Mouse (Mus musculus): ENCODE measurements around the gene Stat6. TPM values are rescaled to one million over a fixed set of nuclear protein-coding genes. Genes with fewer than 3 reads are reported as not detected.

The Stat6 gene
- 46.4 TPM for polyA plus RNA-seq (2014; fragmentation: Illumina TruSeq; extraction: RNeasy Lipid Tissue Mini Kit (QIAGEN cat#74804); ENCODE audit: low replicate concordance)

DNA sequence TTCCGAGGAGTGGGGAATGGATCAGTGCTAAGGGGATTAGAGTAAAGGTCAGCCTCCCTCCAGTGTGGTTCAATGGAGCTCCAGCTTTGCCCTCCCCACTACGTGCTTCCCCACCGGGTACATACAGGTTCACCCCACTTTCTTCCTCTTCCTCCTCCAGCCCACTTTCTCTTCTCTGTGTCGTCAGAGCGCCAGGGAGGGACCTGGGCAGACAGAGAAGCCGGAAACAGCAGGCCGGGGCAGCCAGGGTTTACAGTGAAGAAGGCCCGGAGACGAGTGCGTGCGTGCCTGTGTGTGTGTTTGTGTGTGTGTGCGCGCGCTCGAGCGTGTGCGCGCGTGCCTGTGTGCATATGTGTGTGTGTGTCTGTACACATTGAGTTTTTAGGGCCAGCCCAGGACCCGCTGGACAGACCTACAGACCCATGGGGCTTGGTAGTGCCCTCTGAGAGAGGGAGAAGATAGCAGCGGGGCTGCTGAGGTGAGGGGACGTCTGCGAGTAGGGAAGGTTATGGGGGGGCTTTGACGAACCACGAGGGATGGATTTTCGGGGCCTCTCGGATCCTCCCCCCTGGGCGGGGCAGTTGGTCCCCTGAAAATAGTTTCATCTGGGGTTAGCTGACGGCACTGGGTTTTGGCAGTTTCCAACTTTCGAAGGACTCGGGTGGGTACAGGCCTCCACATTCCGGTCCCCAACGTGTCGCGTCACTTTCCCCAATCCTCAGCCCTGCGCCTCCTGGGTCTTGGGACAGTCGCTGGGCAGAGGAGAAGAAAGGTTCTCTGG, at the start of gene Stat6:
TSS of gene Stat6 (plus strand) at position 215 of the 781 bp plus-strand sequence.

DNA sequence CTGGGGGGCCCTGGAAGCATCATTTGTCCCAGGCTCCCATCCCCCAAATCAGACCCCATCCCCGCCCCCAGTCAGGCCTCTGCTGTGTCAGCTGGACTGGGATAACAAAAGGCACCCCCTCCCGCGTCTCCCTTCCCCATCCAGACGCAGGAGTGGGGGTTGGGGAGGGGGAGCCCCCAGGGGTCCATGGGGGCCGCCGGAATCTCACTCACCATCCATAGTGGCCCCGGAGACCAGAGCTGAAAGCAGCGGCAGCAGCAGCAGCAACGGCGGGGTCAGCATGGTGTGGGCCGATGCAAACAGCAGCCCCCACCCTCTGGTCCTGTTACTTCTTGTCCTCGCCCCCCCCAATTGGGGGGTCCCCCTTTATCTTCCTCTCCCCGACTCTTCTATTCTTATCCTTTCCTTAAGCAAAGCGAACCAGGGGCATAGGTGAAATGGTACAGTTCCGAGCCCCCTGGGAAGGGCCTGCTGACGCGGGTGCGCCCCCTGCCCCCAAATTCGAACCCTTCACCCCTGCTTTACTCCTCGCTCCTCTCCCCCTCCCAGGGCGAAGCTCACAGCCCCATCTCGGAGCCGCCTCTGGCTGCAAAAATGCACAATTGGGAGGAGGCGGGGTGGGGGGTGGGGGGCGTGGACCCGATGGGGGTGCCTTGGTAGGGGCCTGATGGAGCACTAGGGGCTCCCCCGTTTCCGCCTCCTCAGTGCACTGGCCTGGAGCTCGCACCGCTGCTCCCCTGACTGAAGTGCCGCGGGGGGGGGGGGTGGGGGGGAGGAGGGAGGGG, 22.2 kb upstream of the Stat6 start, which contains the start of gene Lrp1:
TSS of gene Lrp1 (minus strand) at position 743 of the 785 bp plus-strand sequence.

DNA sequence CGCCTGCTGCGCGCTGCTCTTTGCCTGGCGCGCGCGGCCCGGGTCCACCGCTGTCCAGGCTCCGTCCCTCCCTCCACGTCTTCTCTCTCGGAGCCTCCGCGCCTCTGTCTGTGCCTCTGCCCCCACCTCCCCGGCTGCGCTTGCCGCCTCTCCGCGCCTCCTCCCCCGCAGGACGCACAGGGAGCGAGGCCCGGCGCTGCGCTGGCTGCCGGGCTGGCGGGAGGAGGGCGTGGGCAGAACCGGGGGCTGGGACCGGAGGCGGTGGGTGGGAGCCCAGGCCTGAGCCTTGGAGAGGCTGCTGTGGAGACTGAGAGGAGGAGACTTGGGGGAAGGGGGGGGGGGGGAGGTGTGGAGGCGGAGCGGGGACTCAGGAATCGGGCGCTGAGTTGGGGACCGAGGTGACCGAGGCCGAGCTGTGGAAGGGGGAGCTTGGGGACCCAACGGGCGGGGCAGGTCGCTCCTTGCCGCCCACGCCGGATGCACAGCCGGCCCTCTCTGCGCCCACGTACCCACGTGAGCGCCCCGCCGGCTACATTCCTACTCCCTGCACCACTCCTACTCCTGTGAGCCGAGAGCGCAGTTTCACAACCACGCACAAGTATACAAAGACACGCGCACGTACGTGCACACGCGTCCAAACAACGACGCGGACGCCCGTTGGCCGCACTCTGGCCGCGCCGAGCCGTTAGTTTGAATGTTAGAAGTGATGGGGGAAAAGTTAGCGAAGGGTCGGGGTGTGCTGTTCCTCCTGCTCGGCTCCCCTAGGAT, 23.9 kb downstream of the Stat6 start, which contains the start of gene Nemp1:
TSS of gene Nemp1 (plus strand) at position 401 of the 768 bp plus-strand sequence.

DNA sequence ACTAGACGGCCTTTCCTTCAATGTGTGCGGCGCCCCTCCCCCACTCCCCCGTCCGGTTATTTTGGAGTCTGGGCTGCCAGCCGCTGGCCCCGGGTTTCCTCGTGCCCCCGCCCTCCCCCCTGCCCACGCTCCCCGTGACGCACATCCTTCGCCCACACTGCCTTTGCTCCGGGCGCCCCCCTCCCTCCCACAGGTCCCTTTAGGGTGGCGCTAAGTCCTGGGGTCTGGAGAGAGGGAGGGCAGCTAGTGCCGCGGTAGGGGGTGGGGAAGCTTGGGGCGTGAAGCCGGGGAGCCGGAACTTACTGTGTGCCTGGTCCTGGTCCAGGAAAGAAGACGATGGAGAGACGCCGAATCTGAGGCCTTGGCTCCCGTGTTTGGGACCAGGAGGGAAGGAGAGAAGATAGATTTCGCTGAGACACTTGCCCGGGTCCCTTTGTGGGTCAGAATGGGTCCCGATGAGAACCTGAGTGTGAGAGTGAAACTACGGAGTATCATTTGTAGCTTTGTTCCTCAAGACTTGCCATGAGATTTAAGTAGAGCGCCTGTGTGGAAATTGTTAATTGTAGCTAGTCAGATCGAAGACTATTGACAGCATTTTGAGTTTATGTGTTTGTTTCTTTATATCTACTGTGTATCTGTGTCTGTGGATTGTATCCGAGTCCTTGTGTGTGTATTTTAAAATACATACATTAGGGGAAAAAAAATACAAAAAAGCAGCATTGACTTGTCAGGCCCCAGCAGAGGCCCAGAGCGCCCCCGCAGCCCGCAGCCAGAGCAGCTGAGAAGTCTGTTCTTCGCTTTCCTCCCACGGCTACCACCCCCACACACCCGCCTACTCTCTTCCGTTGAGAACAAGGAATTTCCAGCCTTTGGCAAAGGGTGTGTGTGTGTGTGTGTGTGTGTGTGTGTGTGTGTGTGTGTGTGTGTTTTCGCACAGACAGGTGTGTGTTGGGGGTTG, 25.6 kb downstream of the Stat6 start, which contains the start of gene Nab2:
TSS of gene Nab2 (minus strand) at position 476 of the 958 bp plus-strand sequence.

DNA sequence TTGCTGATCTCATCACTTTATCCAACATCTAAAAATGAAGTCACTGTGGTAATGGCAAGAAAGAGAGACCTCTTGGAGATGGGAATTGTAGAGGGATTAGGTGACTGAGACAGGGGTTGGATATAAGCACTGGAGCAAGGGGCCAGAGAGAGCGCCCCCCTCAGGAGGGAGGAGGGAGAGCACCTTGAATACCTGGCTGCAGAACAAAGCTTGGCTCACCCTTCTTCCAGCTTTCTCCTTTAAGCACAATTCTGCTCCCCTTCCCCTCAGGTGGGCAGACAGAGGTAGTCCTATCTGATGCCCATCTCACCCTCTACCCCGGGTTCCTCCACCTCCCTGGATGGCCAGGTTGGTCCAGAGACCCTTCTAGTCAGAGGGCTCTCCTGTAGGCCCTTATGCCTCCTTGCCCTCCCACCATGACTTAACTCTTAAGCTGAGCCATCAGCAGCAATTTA, 62.0 kb downstream of the Stat6 start, which contains the start of gene Myo1a:
TSS of gene Myo1a (plus strand) at position 405 of the 455 bp plus-strand sequence.

Other genes starting within 250 kb of the Stat6 start
- not detected for gene Stac3, start 141.3 kb upstream of the Stat6 start, polyA plus RNA-seq (2014; fragmentation: Illumina TruSeq; extraction: RNeasy Lipid Tissue Mini Kit (QIAGEN cat#74804); ENCODE audit: low replicate concordance)
- not detected for gene Ndufa4l2, start 128.0 kb upstream of the Stat6 start, polyA plus RNA-seq (2014; fragmentation: Illumina TruSeq; extraction: RNeasy Lipid Tissue Mini Kit (QIAGEN cat#74804); ENCODE audit: low replicate concordance)
- gene Shmt2, start 120.5 kb upstream of the Stat6 start, polyA plus RNA-seq (2014; fragmentation: Illumina TruSeq; extraction: RNeasy Lipid Tissue Mini Kit (QIAGEN cat#74804); ENCODE audit: low replicate concordance), result 0.78 TPM
- not detected for gene Nxph4, start 108.4 kb upstream of the Stat6 start, polyA plus RNA-seq (2014; fragmentation: Illumina TruSeq; extraction: RNeasy Lipid Tissue Mini Kit (QIAGEN cat#74804); ENCODE audit: low replicate concordance)
- 3.2 TPM for gene Lrp1, start 21.8 kb upstream of the Stat6 start, polyA plus RNA-seq (2014; fragmentation: Illumina TruSeq; extraction: RNeasy Lipid Tissue Mini Kit (QIAGEN cat#74804); ENCODE audit: low replicate concordance)
- gene Nemp1, start 23.9 kb downstream of the Stat6 start, polyA plus RNA-seq (2014; fragmentation: Illumina TruSeq; extraction: RNeasy Lipid Tissue Mini Kit (QIAGEN cat#74804); ENCODE audit: low replicate concordance), result 9.6 TPM
- gene Nab2, start 25.6 kb downstream of the Stat6 start, polyA plus RNA-seq (2014; fragmentation: Illumina TruSeq; extraction: RNeasy Lipid Tissue Mini Kit (QIAGEN cat#74804); ENCODE audit: low replicate concordance), result 0.48 TPM
- 124 TPM for gene Myo1a, start 62.2 kb downstream of the Stat6 start, polyA plus RNA-seq (2014; fragmentation: Illumina TruSeq; extraction: RNeasy Lipid Tissue Mini Kit (QIAGEN cat#74804); ENCODE audit: low replicate concordance)
- not detected for gene Tac2, start 81.5 kb downstream of the Stat6 start, polyA plus RNA-seq (2014; fragmentation: Illumina TruSeq; extraction: RNeasy Lipid Tissue Mini Kit (QIAGEN cat#74804); ENCODE audit: low replicate concordance)
- gene Zbtb39, start 96.6 kb downstream of the Stat6 start, polyA plus RNA-seq (2014; fragmentation: Illumina TruSeq; extraction: RNeasy Lipid Tissue Mini Kit (QIAGEN cat#74804); ENCODE audit: low replicate concordance), result 3.1 TPM
- gene Gpr182, start 108.7 kb downstream of the Stat6 start, polyA plus RNA-seq (2014; fragmentation: Illumina TruSeq; extraction: RNeasy Lipid Tissue Mini Kit (QIAGEN cat#74804); ENCODE audit: low replicate concordance), result 0.19 TPM
- 0.19 TPM for gene Rdh1, start 116.7 kb downstream of the Stat6 start, polyA plus RNA-seq (2014; fragmentation: Illumina TruSeq; extraction: RNeasy Lipid Tissue Mini Kit (QIAGEN cat#74804); ENCODE audit: low replicate concordance)
- not detected for gene Rdh16f1, start 116.8 kb downstream of the Stat6 start, polyA plus RNA-seq (2014; fragmentation: Illumina TruSeq; extraction: RNeasy Lipid Tissue Mini Kit (QIAGEN cat#74804); ENCODE audit: low replicate concordance)
- gene Rdh9, start 133.4 kb downstream of the Stat6 start, polyA plus RNA-seq (2014; fragmentation: Illumina TruSeq; extraction: RNeasy Lipid Tissue Mini Kit (QIAGEN cat#74804); ENCODE audit: low replicate concordance), result 67.6 TPM
- gene Rdh16, start 158.2 kb downstream of the Stat6 start, polyA plus RNA-seq (2014; fragmentation: Illumina TruSeq; extraction: RNeasy Lipid Tissue Mini Kit (QIAGEN cat#74804); ENCODE audit: low replicate concordance), result 7.8 TPM
- not detected for gene Rdh19, start 206.9 kb downstream of the Stat6 start, polyA plus RNA-seq (2014; fragmentation: Illumina TruSeq; extraction: RNeasy Lipid Tissue Mini Kit (QIAGEN cat#74804); ENCODE audit: low replicate concordance)
- 5.0 TPM for gene Rdh16f2, start 223.5 kb downstream of the Stat6 start, polyA plus RNA-seq (2014; fragmentation: Illumina TruSeq; extraction: RNeasy Lipid Tissue Mini Kit (QIAGEN cat#74804); ENCODE audit: low replicate concordance)
- gene Rdh7, start 245.8 kb downstream of the Stat6 start, polyA plus RNA-seq (2014; fragmentation: Illumina TruSeq; extraction: RNeasy Lipid Tissue Mini Kit (QIAGEN cat#74804); ENCODE audit: low replicate concordance), result 55.8 TPM